Mouse (Mus musculus) forebrain, embryonic 15.5 days (tissue): ENCODE measurements around the gene Nfatc4. TPM values are rescaled to one million over a fixed set of nuclear protein-coding genes. Genes with fewer than 3 reads are reported as not detected.
A peak's percentile ranks its signal among the peaks of the same experiment; 100 is the strongest.

Experiments
- ATAC-seq: fragments of 200-750 bp; cut with Nextera tagmentation; replicated peaks from 2 replicates; pipeline ENCODE4 v1.8.0; 2017; ENCODE audit warnings: mild to moderate bottlenecking, moderate TSS enrichment, moderate library complexity
- H3K27ac ChIP-seq: fragments of 300-500 bp; sonication (generic); replicated peaks from 2 replicates; pipeline ENCODE4 v1.5.1; 2015; ENCODE audit warnings: mild to moderate bottlenecking, inconsistent platforms
- H3K27me3 ChIP-seq: fragments of 300-500 bp; sonication (generic); 2 replicates; pipeline ENCODE4 v1.6.1; 2015; ENCODE audit warnings: inconsistent platforms
- H3K36me3 ChIP-seq: fragments of 300-500 bp; sonication (generic); 2 replicates; pipeline ENCODE4 v1.6.1; 2015; ENCODE audit warnings: mild to moderate bottlenecking, inconsistent platforms
- H3K4me1 ChIP-seq: fragments of 300-500 bp; sonication (generic); 2 replicates; pipeline ENCODE4 v1.6.1; 2015; ENCODE audit warnings: inconsistent platforms
- H3K4me2 ChIP-seq: fragments of 300-500 bp; sonication (generic); replicated peaks from 2 replicates; pipeline ENCODE4 v1.6.1; 2015; ENCODE audit warnings: mild to moderate bottlenecking, inconsistent platforms
- H3K4me3 ChIP-seq: fragments of 300-500 bp; sonication (generic); 2 replicates; pipeline ENCODE4 v1.5.1; 2015; ENCODE audit warnings: mild to moderate bottlenecking, inconsistent platforms
- H3K9ac ChIP-seq: fragments of 300-500 bp; sonication (generic); replicated peaks from 2 replicates; pipeline ENCODE4 v1.6.1; 2015; ENCODE audit warnings: mild to moderate bottlenecking, inconsistent platforms
- H3K9me3 ChIP-seq: fragments of 300-500 bp; sonication (generic); 2 replicates; pipeline ENCODE4 v1.6.1; 2016; ENCODE audit warnings: inconsistent platforms
- WGBS: fragments of 180-500 bp; shearing (Covaris S2); methylation state at CpG from one replicate; pipeline ENCODE4 v1.1.7; 2015; ENCODE audit warnings: mixed read lengths; 5-methylcytosine and 5-hydroxymethylcytosine counted together
- polyA plus RNA-seq: library from polyadenylated mRNA; unstranded; fragments of >200 nt; fragmentation: Nextera tagmentation; extraction: Ambion mirVana; gene quantifications from 2 replicates; pipeline ENCODE4 v1.2.1, GENCODE M21; 2015

Gene Nfatc4
- polyA plus RNA-seq, 1 experiment from 2014 or later: 10.9 TPM

GRCm38 (mm10) chr14:55787731-55788130 lies 35.2 kb upstream of the Nfatc4 start:
- 40% methylated on average over 11 of the region's 11 CpGs for WGBS
- no peak for ATAC-seq

GRCm38 (mm10) chr14:55788256-55789050 lies 34.5 kb upstream of the Nfatc4 start, which contains the start of gene Ripk3:
Gene Ripk3, minus strand, starts transcription at chr14:55788865.
- no peaks in the 10 kb centered on the region for H3K9me3 ChIP-seq
- H3K36me3 ChIP-seq: no peaks in the 10 kb centered on the region
- H3K4me1 ChIP-seq: peaks cover 11% of the 10 kb centered on the region
- H3K9ac ChIP-seq: no peak within 1 kb of the TSS
- H3K4me2 ChIP-seq: peak within 1 kb of the TSS; percentile 18
- ATAC-seq: no peak
- H3K27me3 ChIP-seq: peaks cover 67% of the 10 kb centered on the region
- H3K27ac ChIP-seq: no peak within 1 kb of the TSS
- WGBS: 6% methylated on average over 40 of the region's 40 CpGs
- 0 out of 2 replicates have a peak within 1 kb of the TSS, but pooled peaks have one; percentile 6 for H3K4me3 ChIP-seq

More at GRCm38 (mm10) chr14:55787731-55788130, 35.2 kb upstream of the Nfatc4 start:
- H3K9ac ChIP-seq: no peak overlapping the region
- no peaks in the 10 kb centered on the region for H3K9me3 ChIP-seq
- H3K27ac ChIP-seq: no peak overlapping the region
- H3K36me3 ChIP-seq: no peaks in the 10 kb centered on the region
- H3K27me3 ChIP-seq: peaks cover 74% of the 10 kb centered on the region
- H3K4me3 ChIP-seq: no peak overlapping the region
- H3K4me2 ChIP-seq: no peak overlapping the region
- peaks cover 15% of the 10 kb centered on the region for H3K4me1 ChIP-seq

GRCm38 (mm10) chr14:55793461-55793860 lies 29.5 kb upstream of the Nfatc4 start:
- H3K27me3 ChIP-seq: peaks cover 19% of the 10 kb centered on the region
- no peak overlapping the region for H3K4me3 ChIP-seq
- H3K27ac ChIP-seq: no peak overlapping the region
- 73% methylated on average over 2 of the region's 2 CpGs for WGBS
- H3K4me2 ChIP-seq: no peak overlapping the region
- no peaks in the 10 kb centered on the region for H3K9me3 ChIP-seq
- no peak overlapping the region for H3K9ac ChIP-seq
- 0 out of 2 replicates have a peak, but pooled peaks cover under 1% of the 10 kb centered on the region for H3K4me1 ChIP-seq
- ATAC-seq: no peak
- H3K36me3 ChIP-seq: no peaks in the 10 kb centered on the region

GRCm38 (mm10) chr14:55793946-55794345 lies 29.0 kb upstream of the Nfatc4 start:
- no peaks in the 10 kb centered on the region for H3K4me1 ChIP-seq
- H3K9me3 ChIP-seq: no peaks in the 10 kb centered on the region
- ATAC-seq: no peak
- no peak overlapping the region for H3K4me2 ChIP-seq
- H3K27me3 ChIP-seq: peaks cover 15% of the 10 kb centered on the region; the same call in 1 of the 2 replicates
- H3K36me3 ChIP-seq: no peaks in the 10 kb centered on the region
- no peak overlapping the region for H3K27ac ChIP-seq
- no peak overlapping the region for H3K4me3 ChIP-seq
- 69% methylated on average over 2 of the region's 2 CpGs for WGBS
- no peak overlapping the region for H3K9ac ChIP-seq

- 84% methylated on average over 15 of the region's 15 CpGs for WGBS
- no peaks in the 10 kb centered on the region for H3K9me3 ChIP-seq
- ATAC-seq: no peak
These were observed 27.4 kb upstream of the Nfatc4 start for GRCm38 (mm10) chr14:55795380-55796163.

GRCm38 (mm10) chr14:55814885-55815284 lies 8.1 kb upstream of the Nfatc4 start:
- Histone ChIP-seq H3K27me3 (no peaks in the 10 kb centered on the region), H3K4me3 (peak overlapping the region; percentile 40), H3K4me2 (peak overlapping the region; percentile 52), H3K4me1 (0 out of 2 replicates have a peak, but pooled peaks cover 4% of the 10 kb centered on the region), H3K36me3 (no peaks in the 10 kb centered on the region), H3K9ac (peak overlapping the region; percentile 17), H3K27ac (no peak overlapping the region), H3K9me3 (no peaks in the 10 kb centered on the region)
- ATAC-seq: peak; percentile 82
- 21% methylated on average over 16 of the region's 16 CpGs for WGBS

More at GRCm38 (mm10) chr14:55795380-55796163, 27.4 kb upstream of the Nfatc4 start:
- Histone ChIP-seq H3K9ac (no peak overlapping the region), H3K36me3 (no peaks in the 10 kb centered on the region), H3K4me1 (no peaks in the 10 kb centered on the region), H3K4me3 (no peak overlapping the region), H3K27me3 (0 out of 2 replicates have a peak, but pooled peaks cover 2% of the 10 kb centered on the region), H3K27ac (no peak overlapping the region), H3K4me2 (no peak overlapping the region)

- Histone ChIP-seq H3K4me3 (peak overlapping the region; percentile 40), H3K4me1 (0 out of 2 replicates have a peak, but pooled peaks cover 4% of the 10 kb centered on the region), H3K4me2 (peak overlapping the region; percentile 52), H3K9ac (peak overlapping the region; percentile 17), H3K27ac (no peak overlapping the region), H3K27me3 (no peaks in the 10 kb centered on the region), H3K36me3 (no peaks in the 10 kb centered on the region), H3K9me3 (no peaks in the 10 kb centered on the region)
- WGBS: 31% methylated on average over 17 of the region's 17 CpGs
- ATAC-seq: peak; percentile 70
These were observed 7.6 kb upstream of the Nfatc4 start for GRCm38 (mm10) chr14:55815310-55815751.

- no peak for ATAC-seq
- H3K27ac ChIP-seq: no peak overlapping the region
- H3K4me2 ChIP-seq: no peak overlapping the region
- H3K27me3 ChIP-seq: no peaks in the 10 kb centered on the region
- WGBS: 82% methylated on average over 7 of the region's 7 CpGs
- H3K9ac ChIP-seq: no peak overlapping the region
- no peak overlapping the region for H3K4me3 ChIP-seq
- no peaks in the 10 kb centered on the region for H3K36me3 ChIP-seq
- peaks cover 29% of the 10 kb centered on the region for H3K4me1 ChIP-seq
- no peaks in the 10 kb centered on the region for H3K9me3 ChIP-seq
These were observed 3.0 kb upstream of the Nfatc4 start for GRCm38 (mm10) chr14:55819845-55820405.

GRCm38 (mm10) chr14:55820576-55820975 lies 2.4 kb upstream of the Nfatc4 start:
- no peak for ATAC-seq
- no peaks in the 10 kb centered on the region for H3K27me3 ChIP-seq
- no peaks in the 10 kb centered on the region for H3K36me3 ChIP-seq
- peaks cover 32% of the 10 kb centered on the region for H3K4me1 ChIP-seq
- WGBS: 91% methylated on average over 9 of the region's 9 CpGs
- H3K4me3 ChIP-seq: no peak overlapping the region
- no peak overlapping the region for H3K27ac ChIP-seq
- H3K9ac ChIP-seq: no peak overlapping the region
- no peaks in the 10 kb centered on the region for H3K9me3 ChIP-seq
- no peak overlapping the region for H3K4me2 ChIP-seq

GRCm38 (mm10) chr14:55822435-55822990 lies 431 bp upstream of the Nfatc4 start:
- Histone ChIP-seq H3K27me3 (peaks cover 4% of the 10 kb centered on the region; the same call in 1 of the 2 replicates), H3K36me3 (no peaks in the 10 kb centered on the region), H3K4me2 (peak overlapping the region; percentile 92), H3K9ac (peak overlapping the region; percentile 65), H3K27ac (peak overlapping the region; percentile 87), H3K4me3 (peak overlapping the region; percentile 59), H3K4me1 (peaks cover 45% of the 10 kb centered on the region), H3K9me3 (no peaks in the 10 kb centered on the region)
- 3% methylated on average over 13 of the region's 13 CpGs for WGBS
- ATAC-seq: no peak

GRCm38 (mm10) chr14:55824001-55824480 lies 1.1 kb downstream of the Nfatc4 start:
- Histone ChIP-seq H3K4me2 (peak overlapping the region; percentile 92), H3K9me3 (no peaks in the 10 kb centered on the region), H3K9ac (peak overlapping the region; percentile 65; the same call in 1 of the 2 replicates), H3K4me3 (peak overlapping the region; percentile 59), H3K27ac (peak overlapping the region; percentile 87), H3K4me1 (peaks cover 45% of the 10 kb centered on the region), H3K36me3 (no peaks in the 10 kb centered on the region), H3K27me3 (peaks cover 4% of the 10 kb centered on the region; the same call in 1 of the 2 replicates)
- WGBS: under 1% methylated on average over 10 of the region's 10 CpGs
- no peak for ATAC-seq
